ENCODE assay signal across 10 mouse cellular contexts in genomic region chr5:122080930-122081329, GRCm38 (mm10). TPM values are rescaled to one million over a fixed set of nuclear protein-coding genes. Genes with fewer than 3 reads are reported as not detected.
A peak's percentile ranks its signal among the peaks of the same experiment; 100 is the strongest.
DNase-seq lines count a peak whose midpoint lies in the region; ATAC-seq lines count a peak whose summit lies in the region.
"Had no signal": no experiment of that assay in that cellular context is flagged by ENCODE, and none has a peak within 500 bp of the region (broad histone marks: within the 10 kb centered on the region; RNA-seq: fewer than 3 reads in every experiment).

No protein-coding gene starts in this region.

- no peaks in the 10 kb centered on the region for H3K4me1 ChIP-seq in embryonic facial prominence, embryonic 12.5 days
- peaks cover 5% of the 10 kb centered on the region; the same call in 1 of the 2 replicates for H3K4me1 ChIP-seq in embryonic facial prominence, embryonic 10.5 days
- peaks cover 6% of the 10 kb centered on the region; the same call in 1 of the 2 replicates for H3K4me1 ChIP-seq in neural tube, embryonic 13.5 days (replicated peaks)
- H3K4me1 ChIP-seq: limb, embryonic 12.5 days had no signal

- no peaks in the 10 kb centered on the region for H3K36me3 ChIP-seq in embryonic facial prominence, embryonic 12.5 days
- no peaks in the 10 kb centered on the region for H3K36me3 ChIP-seq in embryonic facial prominence, embryonic 10.5 days (replicated peaks)
- H3K36me3 ChIP-seq in neural tube, embryonic 13.5 days = no peaks in the 10 kb centered on the region
- H3K36me3 ChIP-seq: limb, embryonic 12.5 days had no signal

- ATAC-seq in embryonic facial prominence, embryonic 12.5 days (ENCODE audit: insufficient number of reproducible peaks, insufficient read depth, low FRiP score, low TSS enrichment) = peak; percentile 58; the same call in 1 of the 2 replicates
- ATAC-seq in neural tube, embryonic 13.5 days (ENCODE audit: low read depth) = peak; percentile 82

- no peak overlapping the region for H3K27ac ChIP-seq in embryonic facial prominence, embryonic 12.5 days
- H3K27ac ChIP-seq in embryonic facial prominence, embryonic 10.5 days (replicated peaks) = no peak overlapping the region
- peak overlapping the region; percentile 74 for H3K27ac ChIP-seq in neural tube, embryonic 13.5 days (replicated peaks)
- H3K27ac ChIP-seq: limb, embryonic 12.5 days had no signal

- 70% methylated on average over 11 of the region's 11 CpGs for WGBS in embryonic facial prominence, embryonic 12.5 days
- WGBS in embryonic facial prominence, embryonic 10.5 days = 92% methylated on average over 11 of the region's 11 CpGs
- WGBS in neural tube, embryonic 13.5 days = 38% methylated on average over 11 of the region's 11 CpGs

- H3K27me3 ChIP-seq in embryonic facial prominence, embryonic 12.5 days = no peaks in the 10 kb centered on the region
- H3K27me3 ChIP-seq in embryonic facial prominence, embryonic 10.5 days (replicated peaks; ENCODE audit: low read depth, poor library complexity, severe bottlenecking) = no peaks in the 10 kb centered on the region; the same call in 1 of the 2 replicates
- H3K27me3 ChIP-seq in neural tube, embryonic 13.5 days = peaks cover 4% of the 10 kb centered on the region; the same call in 1 of the 2 replicates
- H3K27me3 ChIP-seq: limb, embryonic 12.5 days had no signal

- H3K9me3 ChIP-seq in embryonic facial prominence, embryonic 12.5 days = no peaks in the 10 kb centered on the region
- H3K9me3 ChIP-seq in embryonic facial prominence, embryonic 10.5 days = no peaks in the 10 kb centered on the region
- no peaks in the 10 kb centered on the region for H3K9me3 ChIP-seq in neural tube, embryonic 13.5 days
- H3K9me3 ChIP-seq: limb, embryonic 12.5 days had no signal

- no peak overlapping the region for H3K9ac ChIP-seq in embryonic facial prominence, embryonic 12.5 days
- no peak overlapping the region for H3K9ac ChIP-seq in neural tube, embryonic 13.5 days
- H3K9ac ChIP-seq: limb, embryonic 12.5 days had no signal

- no peak for DNase-seq in embryonic facial prominence, embryonic 10.5 days (ENCODE audit: low spot score)
- DNase-seq in neural tube, embryonic 10.5 days (ENCODE audit: extremely low spot score, low spot score) = no peak
- peak; percentile 68 to 78 for DNase-seq in layer of hippocampus, postnatal 14 days (ENCODE audit: low spot score in 2 of 2)
- peak; percentile 55 for DNase-seq in telencephalon, adult 2 months (ENCODE audit: low read depth, low spot score)
- DNase-seq in gastrocnemius, adult 18-20 months (ENCODE audit: low spot score) = no peak
- DNase-seq in spleen, adult 12 weeks (ENCODE audit: low spot score) = no peak
- DNase-seq: spleen, adult 18-20 months had no signal

- H3K4me3 ChIP-seq in embryonic facial prominence, embryonic 12.5 days = no peak overlapping the region
- no peak overlapping the region for H3K4me3 ChIP-seq in embryonic facial prominence, embryonic 10.5 days
- no peak overlapping the region for H3K4me3 ChIP-seq in neural tube, embryonic 13.5 days
- H3K4me3 ChIP-seq: limb, embryonic 12.5 days had no signal

- H3K4me2 ChIP-seq in embryonic facial prominence, embryonic 12.5 days (replicated peaks) = no peak overlapping the region
- no peak overlapping the region for H3K4me2 ChIP-seq in neural tube, embryonic 13.5 days
- H3K4me2 ChIP-seq: limb, embryonic 12.5 days had no signal

RNA-seq across cellular contexts. Expression of gene Myl2, which starts 19.8 kb away (rescaled TPM):
- 0.52 and 2.4 TPM in 2 replicates for polyA plus RNA-seq in embryonic facial prominence, embryonic 12.5 days (2016; fragmentation: Nextera tagmentation; extraction: Ambion mirVana)
- 0.57 TPM in 1 of 2 replicates, not detected in the other for polyA plus RNA-seq in embryonic facial prominence, embryonic 10.5 days (2016; fragmentation: Nextera tagmentation; extraction: Ambion mirVana)
- 2.9 and 7.2 TPM in 2 replicates for polyA plus RNA-seq in neural tube, embryonic 13.5 days (2015; fragmentation: Nextera tagmentation; extraction: Ambion mirVana)
- total RNA-seq in layer of hippocampus, postnatal 14 days (2021) = 1 to 10 TPM; 1.6 TPM
- 1,000 to 10,000 TPM; 1,098 to 1,338 TPM for total RNA-seq in gastrocnemius, adult 18-20 months (2021)

RNA-seq across cellular contexts. Expression of gene Cux2, which starts 31.0 kb away (rescaled TPM):
- 5.9 and 7.1 TPM in 2 replicates for polyA plus RNA-seq in embryonic facial prominence, embryonic 12.5 days (2016; fragmentation: Nextera tagmentation; extraction: Ambion mirVana)
- polyA plus RNA-seq in embryonic facial prominence, embryonic 10.5 days (2016; fragmentation: Nextera tagmentation; extraction: Ambion mirVana) = 4.9 and 5.1 TPM in 2 replicates
- 28.5 and 29.8 TPM in 2 replicates for polyA plus RNA-seq in neural tube, embryonic 13.5 days (2015; fragmentation: Nextera tagmentation; extraction: Ambion mirVana)
- 10 to 100 TPM; 36.4 to 39.4 TPM for total RNA-seq in layer of hippocampus, postnatal 14 days (2021)
- 1 to 10 TPM; 4.4 to 4.7 TPM for total RNA-seq in gastrocnemius, adult 18-20 months (2021)

RNA-seq across cellular contexts. Expression of gene Ccdc63, which starts 59.7 kb away (rescaled TPM):
- not detected in 2 replicates for polyA plus RNA-seq in embryonic facial prominence, embryonic 12.5 days (2016; fragmentation: Nextera tagmentation; extraction: Ambion mirVana)
- not detected in 2 replicates for polyA plus RNA-seq in embryonic facial prominence, embryonic 10.5 days (2016; fragmentation: Nextera tagmentation; extraction: Ambion mirVana)
- 0.46 and 0.69 TPM in 2 replicates for polyA plus RNA-seq in neural tube, embryonic 13.5 days (2015; fragmentation: Nextera tagmentation; extraction: Ambion mirVana)
- total RNA-seq in layer of hippocampus, postnatal 14 days (2021) = 1 to 10 TPM in 1 of 2 experiments, under 1 TPM in 1; 0.74 to 2.2 TPM
- total RNA-seq in gastrocnemius, adult 18-20 months (2021) = not detected
- polyA plus RNA-seq: limb, embryonic 12.5 days had no signal

Comparison
In these comparisons a context has a peak if more than half of its experiments do, and no peak if none do; other contexts are left out.
1. DNase-seq: peak in layer of hippocampus, postnatal 14 days (2 of 2) and telencephalon, adult 2 months (single experiment); none in embryonic facial prominence, embryonic 10.5 days (single experiment), neural tube, embryonic 10.5 days (single experiment), gastrocnemius, adult 18-20 months (single experiment) and spleen, adult 12 weeks (single experiment).